Mouse (Mus musculus) gastrocnemius, adult 2 months (tissue): ENCODE measurements at regions not wholly inside any gene's neighbourhood (a gene's known extent, or its start where the extent isn't known, plus 50 kb on each side); places are given as distances from the start of the nearest gene placed in this dataset.
A peak's percentile ranks its signal among the peaks of the same experiment; 100 is the strongest.

ENCODE experiments used
- DNase-seq: peaks from one replicate; pipeline ENCODE4 v3.0.0; 2022
- H3K27ac ChIP-seq: fragments of 200-600 bp; 2 replicates; pipeline ENCODE4 v1.8.1; 2022; ENCODE audit warnings: mild to moderate bottlenecking
- H3K4me3 ChIP-seq: fragments of 200-600 bp; 2 replicates; pipeline ENCODE4 v1.8.1; 2022; ENCODE audit warnings: mild to moderate bottlenecking, moderate library complexity
- CTCF ChIP-seq: fragments of 200-600 bp; IDR thresholded peaks from 2 replicates; pipeline ENCODE4 v1.8.1; 2022; ENCODE audit warnings: antibody characterized with exemption, mild to moderate bottlenecking, moderate library complexity
- intact Hi-C: fragments of 180-260 bp; cut with DNase I; formaldehyde crosslinking; loops from one replicate; pipeline ENCODE4 v1.15.1; 2025

- Histone ChIP-seq H3K27ac (no peak overlapping the region), H3K4me3 (no peak overlapping the region)
- TF ChIP-seq CTCF, result no peak
- intact Hi-C loops, result loop anchor here (10.0 kb wide), 1 partner anchor 187 kb away; no protein-coding TSS in a partner anchor
- no peak for DNase-seq
These were observed 101.5 kb upstream of the Foxa2 start for GRCm38 (mm10) chr2:148148272-148148671.

DNA sequence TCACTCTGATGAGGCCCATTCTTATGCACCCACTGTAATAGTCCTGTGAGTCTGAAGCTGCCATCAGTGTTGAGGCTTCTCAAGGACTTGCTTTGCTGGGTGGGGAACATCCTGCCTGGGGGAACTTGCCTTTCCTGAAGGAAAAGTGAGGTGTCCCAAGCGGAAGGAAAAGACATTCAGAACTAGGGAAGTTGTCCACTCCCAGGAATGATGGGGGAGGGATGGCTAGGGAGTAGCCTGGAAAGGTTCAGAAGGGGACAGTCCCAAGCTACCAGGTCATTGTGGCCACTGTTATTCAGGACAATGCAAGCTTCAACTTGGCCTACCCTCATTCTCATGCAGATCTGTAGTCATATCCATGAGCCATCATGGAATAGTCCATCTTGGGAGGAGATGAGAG, 102.7 kb upstream of the Foxa2 start:
- Histone ChIP-seq H3K4me3 (no peak overlapping the region), H3K27ac (peak overlapping the region; percentile 67)
- DNase-seq, result no peak
- intact Hi-C loops, result loop anchor here (10.0 kb wide), 1 partner anchor 185 kb away; no protein-coding TSS in a partner anchor
- no peak for TF ChIP-seq CTCF

- no peak for TF ChIP-seq CTCF
- Histone ChIP-seq H3K4me3 (no peak overlapping the region), H3K27ac (no peak overlapping the region)
- intact Hi-C loops, result no loop called here
- no peak for DNase-seq
These were observed 106.9 kb upstream of the Foxa2 start for GRCm38 (mm10) chr2:148153513-148154271.

- H3K4me3 ChIP-seq, result no peak overlapping the region
- TF ChIP-seq CTCF, result no peak
- H3K27ac ChIP-seq, result no peak overlapping the region
- DNase-seq, result no peak
- intact Hi-C loops, result no loop called here
These were observed 109.4 kb upstream of the Foxa2 start for GRCm38 (mm10) chr2:148156122-148156521.

- DNase-seq, result no peak
- no peak for TF ChIP-seq CTCF
- no peak overlapping the region for H3K27ac ChIP-seq
- no peak overlapping the region for H3K4me3 ChIP-seq
- intact Hi-C loops, result no loop called here
These were observed 112.3 kb upstream of the Foxa2 start for GRCm38 (mm10) chr2:148159028-148159600.

DNA sequence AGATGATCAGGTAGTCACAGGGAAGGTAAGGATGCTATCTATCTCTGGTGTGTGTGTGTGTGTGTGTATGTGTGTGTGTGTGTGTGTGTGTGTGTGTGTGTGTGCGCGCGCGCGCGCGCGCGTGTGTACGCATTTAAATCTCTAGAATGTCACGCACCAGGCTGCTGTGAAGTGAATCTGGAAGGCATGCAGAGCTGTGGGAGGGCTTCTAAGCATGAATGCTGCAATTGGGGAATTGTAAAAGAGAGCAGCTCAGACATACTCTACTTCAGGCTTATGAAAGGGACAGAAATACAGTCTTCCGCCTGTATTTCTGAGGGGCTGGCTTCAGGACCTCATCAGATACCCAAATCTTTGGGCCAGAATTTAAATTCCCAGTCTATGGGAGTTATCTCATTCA, 114.2 kb upstream of the Foxa2 start:
- intact Hi-C loops, result no loop called here
- H3K27ac ChIP-seq, result no peak overlapping the region
- DNase-seq, result no peak
- H3K4me3 ChIP-seq, result no peak overlapping the region
- TF ChIP-seq CTCF, result no peak

- TF ChIP-seq CTCF, result no peak
- DNase-seq, result no peak
- Histone ChIP-seq H3K4me3 (no peak overlapping the region), H3K27ac (no peak overlapping the region)
- intact Hi-C loops, result no loop called here
These were observed 115.2 kb upstream of the Foxa2 start for GRCm38 (mm10) chr2:148161966-148162365.

- H3K4me3 ChIP-seq, result no peak overlapping the region
- intact Hi-C loops, result no loop called here
- TF ChIP-seq CTCF, result no peak
- no peak overlapping the region for H3K27ac ChIP-seq
- DNase-seq, result no peak
These were observed 115.8 kb upstream of the Foxa2 start for GRCm38 (mm10) chr2:148162562-148162961.

DNA sequence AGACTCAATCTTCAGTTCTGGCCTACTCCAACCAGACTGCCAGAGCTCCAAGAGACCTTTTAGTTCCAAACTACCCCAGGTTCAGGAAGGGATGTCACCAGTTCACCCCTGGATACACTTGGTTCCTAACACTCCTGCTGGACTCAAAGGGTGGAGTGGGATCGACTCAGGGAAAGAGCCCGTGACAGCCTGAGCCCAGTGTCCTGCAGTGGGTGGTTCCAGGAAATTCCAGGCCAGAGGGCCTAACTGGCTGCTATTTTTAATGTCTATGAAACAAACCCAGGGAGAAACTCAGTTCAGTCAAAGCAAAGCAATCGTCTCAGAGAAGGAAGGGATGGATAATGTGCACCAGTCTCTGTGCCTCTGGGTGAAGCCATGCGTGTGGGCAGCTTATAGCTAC, 124.3 kb upstream of the Foxa2 start:
- peak; percentile 38 for DNase-seq
- no peak for TF ChIP-seq CTCF
- Histone ChIP-seq H3K27ac (peak overlapping the region; percentile 83), H3K4me3 (no peak overlapping the region)
- intact Hi-C loops, result no loop called here

GRCm38 (mm10) chr2:148171699-148172098, 124.9 kb upstream of the Foxa2 start:
- intact Hi-C loops, result no loop called here
- no peak overlapping the region for H3K4me3 ChIP-seq
- no peak for TF ChIP-seq CTCF
- peak overlapping the region; percentile 83 for H3K27ac ChIP-seq
- DNase-seq, result no peak

- intact Hi-C loops, result no loop called here
- no peak for DNase-seq
- TF ChIP-seq CTCF, result no peak
- Histone ChIP-seq H3K4me3 (no peak overlapping the region), H3K27ac (no peak overlapping the region)
These were observed 128.6 kb upstream of the Foxa2 start for GRCm38 (mm10) chr2:148175251-148175927.

DNA sequence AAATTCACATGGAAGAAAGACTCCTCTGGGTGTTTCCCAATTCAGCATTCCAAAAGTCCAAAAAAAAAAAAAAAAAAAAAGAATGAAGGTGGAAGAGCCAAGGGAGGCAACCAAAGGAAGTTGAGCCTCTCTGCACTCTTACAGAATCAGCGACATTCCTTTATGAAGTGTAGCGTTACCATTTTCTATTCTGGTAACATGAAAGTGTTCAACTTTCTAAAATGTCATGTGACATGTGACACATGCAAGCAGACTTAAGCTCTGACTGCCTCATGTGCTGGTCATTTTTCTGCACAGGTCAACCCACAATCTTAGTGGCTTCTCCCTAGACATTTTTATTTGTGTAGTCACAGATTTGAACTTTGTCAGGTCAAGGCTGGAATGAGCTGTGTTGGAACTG, 133.5 kb upstream of the Foxa2 start:
- TF ChIP-seq CTCF, result no peak
- no peak for DNase-seq
- peak overlapping the region; percentile 35; the same call in 1 of the 2 replicates for H3K27ac ChIP-seq
- intact Hi-C loops, result no loop called here
- H3K4me3 ChIP-seq, result no peak overlapping the region

DNA sequence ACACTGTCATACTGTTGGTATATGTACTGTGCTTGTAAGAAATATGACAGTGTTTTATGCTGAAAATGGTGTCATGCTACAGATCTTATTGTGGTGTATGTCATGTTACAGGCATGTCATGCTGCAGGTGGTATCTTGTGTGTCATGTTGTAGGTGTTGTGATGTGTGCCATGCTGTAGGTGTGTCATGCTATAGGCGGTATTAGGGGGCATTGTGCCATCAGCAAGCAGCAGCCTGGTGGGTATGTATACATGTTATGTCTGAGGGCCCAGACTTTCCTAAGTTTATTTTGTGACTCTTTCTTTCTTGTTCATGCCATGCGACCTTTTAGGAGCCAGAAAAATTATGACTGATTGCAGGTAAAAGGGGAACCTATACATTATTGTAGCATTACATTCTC, 134.7 kb upstream of the Foxa2 start:
- Histone ChIP-seq H3K27ac (no peak overlapping the region), H3K4me3 (no peak overlapping the region)
- no peak for DNase-seq
- no peak for TF ChIP-seq CTCF
- intact Hi-C loops, result no loop called here
